Mouse (Mus musculus): ENCODE measurements around the gene Gm43518. TPM values are rescaled to one million over a fixed set of nuclear protein-coding genes. Genes with fewer than 3 reads are reported as not detected.

Gm43518 gene
- polyA plus RNA-seq, 1 experiment: 12.3 TPM

DNA sequence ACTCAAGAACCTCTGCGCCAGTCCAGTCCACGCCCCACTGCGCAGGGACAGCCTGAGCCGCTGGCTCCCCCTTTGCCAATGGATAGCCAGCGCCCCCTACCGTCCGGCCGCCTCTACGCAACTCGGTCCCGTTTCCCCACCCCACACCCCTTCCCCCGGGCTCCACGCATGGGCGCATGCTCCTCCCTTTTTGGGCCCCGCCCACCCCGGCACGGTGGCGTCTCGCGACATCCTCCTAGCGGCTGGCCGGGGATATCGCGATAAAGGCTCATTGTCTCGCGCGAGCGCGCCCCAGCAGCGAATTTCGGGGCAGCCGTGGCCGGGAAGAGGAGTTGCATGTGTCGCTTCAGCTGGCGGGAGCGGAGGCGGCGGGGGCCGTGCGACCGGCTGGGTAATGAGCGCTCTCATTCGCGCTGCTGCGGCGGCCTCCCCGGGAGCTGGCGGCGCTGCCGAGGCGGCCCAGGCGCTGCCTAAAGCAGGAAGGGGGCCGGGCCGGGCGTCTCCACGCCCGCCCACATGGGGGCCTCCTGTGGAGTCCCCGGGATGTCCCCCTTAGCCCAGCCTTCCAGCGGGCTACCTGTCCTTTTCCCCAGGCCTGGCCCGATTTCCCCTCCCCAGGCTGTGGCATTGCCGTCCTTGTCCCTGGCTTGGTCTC, 20.1 kb upstream of the Gm43518 start, which contains the start of gene Denr:
TSS of gene Denr (plus strand) at position 200 of the 655 bp plus-strand sequence.
- Histone ChIP-seq H3K27ac (ENCODE audit: control insufficient read depth, insufficient read depth, low read depth, low read length) (peak within 1 kb of the TSS; percentile 46), H3K27me3 (ENCODE audit: control insufficient read depth, insufficient read depth, low read length) (no peaks in the 10 kb centered on the region), H3K4me3 (ENCODE audit: control insufficient read depth, low read depth, low read length) (peak within 1 kb of the TSS; percentile 95), H3K4me1 (ENCODE audit: control insufficient read depth, insufficient read depth, low read length) (peaks cover 8% of the 10 kb centered on the region), H3K36me3 (ENCODE audit: control insufficient read depth, insufficient read depth, low read length) (no peaks in the 10 kb centered on the region; the same call in 1 of the 2 replicates)
- TF ChIP-seq CTCF (IDR thresholded peaks at IDR 0.05; ENCODE audit: control insufficient read depth, insufficient read depth, insufficient replicate concordance, low read depth, low read length) (peak; percentile 94), POLR2A (IDR thresholded peaks at IDR 0.05; ENCODE audit: control insufficient read depth, low read depth, low read length) (peak; percentile 91)

- peak overlapping the region; percentile 95 for H3K4me3 ChIP-seq (ENCODE audit: control insufficient read depth, low read depth, low read length)
- H3K4me1 ChIP-seq (ENCODE audit: control insufficient read depth, insufficient read depth, low read length): peaks cover 8% of the 10 kb centered on the region
- H3K27me3 ChIP-seq (ENCODE audit: control insufficient read depth, insufficient read depth, low read length): no peaks in the 10 kb centered on the region
- H3K27ac ChIP-seq (ENCODE audit: control insufficient read depth, insufficient read depth, low read depth, low read length): peak overlapping the region; percentile 46
- TF ChIP-seq POLR2A (IDR thresholded peaks at IDR 0.05; ENCODE audit: control insufficient read depth, low read depth, low read length): no peak
- TF ChIP-seq CTCF (IDR thresholded peaks at IDR 0.05; ENCODE audit: control insufficient read depth, insufficient read depth, insufficient replicate concordance, low read depth, low read length): no peak
- no peaks in the 10 kb centered on the region; the same call in 1 of the 2 replicates for H3K36me3 ChIP-seq (ENCODE audit: control insufficient read depth, insufficient read depth, low read length)
Measured at GRCm38 (mm10) chr5:123907631-123907977, 19.6 kb upstream of the Gm43518 start.

DNA sequence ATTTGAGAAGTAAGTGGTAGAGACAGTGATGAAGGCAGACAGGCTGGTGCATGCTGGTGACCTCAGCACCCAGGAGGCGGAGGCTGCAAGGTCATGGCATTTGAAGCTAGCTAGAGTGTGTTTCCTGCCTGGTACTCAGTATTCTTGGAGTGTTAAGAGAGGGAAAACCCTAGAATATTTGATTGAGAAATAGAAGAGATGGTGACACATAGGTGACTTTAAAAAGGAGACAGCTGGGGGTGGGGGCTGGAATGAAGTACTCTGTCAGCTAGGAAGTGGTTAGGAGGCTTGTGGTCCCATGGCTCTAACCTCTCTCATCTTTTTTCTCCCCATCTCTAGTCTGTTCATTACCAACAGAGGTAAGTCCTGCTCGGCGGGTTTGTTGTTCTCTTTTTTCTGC, 12.4 kb upstream of the Gm43518 start:
- Histone ChIP-seq H3K27ac (ENCODE audit: control insufficient read depth, insufficient read depth, low read depth, low read length) (no peak overlapping the region), H3K4me3 (ENCODE audit: control insufficient read depth, low read depth, low read length) (no peak overlapping the region), H3K27me3 (ENCODE audit: control insufficient read depth, insufficient read depth, low read length) (no peaks in the 10 kb centered on the region), H3K4me1 (ENCODE audit: control insufficient read depth, insufficient read depth, low read length) (no peaks in the 10 kb centered on the region), H3K36me3 (ENCODE audit: control insufficient read depth, insufficient read depth, low read length) (no peaks in the 10 kb centered on the region; the same call in 1 of the 2 replicates)
- TF ChIP-seq POLR2A (IDR thresholded peaks at IDR 0.05; ENCODE audit: control insufficient read depth, low read depth, low read length): no peak
- TF ChIP-seq CTCF (IDR thresholded peaks at IDR 0.05; ENCODE audit: control insufficient read depth, insufficient read depth, insufficient replicate concordance, low read depth, low read length): no peak

GRCm38 (mm10) chr5:123922112-123922511, 5.1 kb upstream of the Gm43518 start:
- Histone ChIP-seq H3K27me3 (ENCODE audit: control insufficient read depth, insufficient read depth, low read length) (no peaks in the 10 kb centered on the region), H3K27ac (ENCODE audit: control insufficient read depth, insufficient read depth, low read depth, low read length) (no peak overlapping the region), H3K4me1 (ENCODE audit: control insufficient read depth, insufficient read depth, low read length) (no peaks in the 10 kb centered on the region), H3K36me3 (ENCODE audit: control insufficient read depth, insufficient read depth, low read length) (peaks cover 3% of the 10 kb centered on the region), H3K4me3 (ENCODE audit: control insufficient read depth, low read depth, low read length) (no peak overlapping the region)
- TF ChIP-seq POLR2A (IDR thresholded peaks at IDR 0.05; ENCODE audit: control insufficient read depth, low read depth, low read length): no peak
- no peak for TF ChIP-seq CTCF (IDR thresholded peaks at IDR 0.05; ENCODE audit: control insufficient read depth, insufficient read depth, insufficient replicate concordance, low read depth, low read length)

- Histone ChIP-seq H3K27ac (ENCODE audit: control insufficient read depth, insufficient read depth, low read depth, low read length) (peak within 1 kb of the TSS; percentile 94), H3K4me3 (ENCODE audit: control insufficient read depth, low read depth, low read length) (peak within 1 kb of the TSS; percentile 91), H3K4me1 (ENCODE audit: control insufficient read depth, insufficient read depth, low read length) (peaks cover 10% of the 10 kb centered on the region), H3K36me3 (ENCODE audit: control insufficient read depth, insufficient read depth, low read length) (no peaks in the 10 kb centered on the region; the same call in 1 of the 2 replicates), H3K27me3 (ENCODE audit: control insufficient read depth, insufficient read depth, low read length) (no peaks in the 10 kb centered on the region)
- TF ChIP-seq POLR2A (IDR thresholded peaks at IDR 0.05; ENCODE audit: control insufficient read depth, low read depth, low read length): peak; percentile 99
- no peak for TF ChIP-seq CTCF (IDR thresholded peaks at IDR 0.05; ENCODE audit: control insufficient read depth, insufficient read depth, insufficient replicate concordance, low read depth, low read length)
Measured at GRCm38 (mm10) chr5:123930508-123930989, 3.3 kb downstream of the Gm43518 start, which contains the start of gene Ccdc62. Gene Ccdc62 (plus strand): TSS chr5:123930679.

GRCm38 (mm10) chr5:123931131-123931530, 3.9 kb downstream of the Gm43518 start:
- Histone ChIP-seq H3K4me3 (ENCODE audit: control insufficient read depth, low read depth, low read length) (peak overlapping the region; percentile 91), H3K4me1 (ENCODE audit: control insufficient read depth, insufficient read depth, low read length) (peaks cover 10% of the 10 kb centered on the region), H3K36me3 (ENCODE audit: control insufficient read depth, insufficient read depth, low read length) (no peaks in the 10 kb centered on the region; the same call in 1 of the 2 replicates), H3K27me3 (ENCODE audit: control insufficient read depth, insufficient read depth, low read length) (no peaks in the 10 kb centered on the region), H3K27ac (ENCODE audit: control insufficient read depth, insufficient read depth, low read depth, low read length) (peak overlapping the region; percentile 94)
- no peak for TF ChIP-seq POLR2A (IDR thresholded peaks at IDR 0.05; ENCODE audit: control insufficient read depth, low read depth, low read length)
- TF ChIP-seq CTCF (IDR thresholded peaks at IDR 0.05; ENCODE audit: control insufficient read depth, insufficient read depth, insufficient replicate concordance, low read depth, low read length): no peak

GRCm38 (mm10) chr5:123932927-123933326, 5.7 kb downstream of the Gm43518 start:
- H3K27me3 ChIP-seq (ENCODE audit: control insufficient read depth, insufficient read depth, low read length): no peaks in the 10 kb centered on the region
- H3K27ac ChIP-seq (ENCODE audit: control insufficient read depth, insufficient read depth, low read depth, low read length): no peak overlapping the region
- no peaks in the 10 kb centered on the region; the same call in 1 of the 2 replicates for H3K36me3 ChIP-seq (ENCODE audit: control insufficient read depth, insufficient read depth, low read length)
- H3K4me1 ChIP-seq (ENCODE audit: control insufficient read depth, insufficient read depth, low read length): peaks cover 10% of the 10 kb centered on the region
- H3K4me3 ChIP-seq (ENCODE audit: control insufficient read depth, low read depth, low read length): no peak overlapping the region
- TF ChIP-seq CTCF (IDR thresholded peaks at IDR 0.05; ENCODE audit: control insufficient read depth, insufficient read depth, insufficient replicate concordance, low read depth, low read length) (no peak), POLR2A (IDR thresholded peaks at IDR 0.05; ENCODE audit: control insufficient read depth, low read depth, low read length) (no peak)
